Mouse (Mus musculus): Measurements from ENCODE around the gene Anxa1.

The Anxa1 gene

DNA sequence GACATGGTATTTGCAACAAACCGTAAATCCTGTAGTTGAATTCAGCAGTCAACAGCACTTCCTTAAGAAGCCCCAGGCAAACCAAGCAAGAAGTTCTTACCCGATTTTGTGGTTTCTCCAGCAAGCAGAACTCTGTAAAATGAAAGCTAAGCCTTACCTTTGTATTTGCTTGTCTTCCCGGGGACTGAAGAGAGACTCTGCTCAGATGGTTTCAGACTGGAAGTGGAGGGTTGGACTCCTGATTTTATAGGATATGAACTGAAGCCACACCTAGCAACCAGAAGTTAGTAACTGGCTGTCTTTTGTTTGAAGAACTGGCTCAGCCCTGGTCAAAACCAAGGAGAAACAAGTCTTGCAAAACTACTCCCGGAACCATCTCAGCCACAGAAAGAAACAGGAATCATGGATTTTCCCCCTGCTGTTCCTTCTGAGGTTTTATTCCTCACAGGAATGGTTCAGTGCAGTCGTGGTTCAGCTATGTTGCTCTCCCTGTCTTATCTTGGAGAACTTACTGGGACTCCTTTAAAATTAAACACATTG, at the start of gene Anxa1:
TSS of gene Anxa1 (minus strand) at position 490 of the 540 bp plus-strand sequence.
- DNase-seq = no peak

DNA sequence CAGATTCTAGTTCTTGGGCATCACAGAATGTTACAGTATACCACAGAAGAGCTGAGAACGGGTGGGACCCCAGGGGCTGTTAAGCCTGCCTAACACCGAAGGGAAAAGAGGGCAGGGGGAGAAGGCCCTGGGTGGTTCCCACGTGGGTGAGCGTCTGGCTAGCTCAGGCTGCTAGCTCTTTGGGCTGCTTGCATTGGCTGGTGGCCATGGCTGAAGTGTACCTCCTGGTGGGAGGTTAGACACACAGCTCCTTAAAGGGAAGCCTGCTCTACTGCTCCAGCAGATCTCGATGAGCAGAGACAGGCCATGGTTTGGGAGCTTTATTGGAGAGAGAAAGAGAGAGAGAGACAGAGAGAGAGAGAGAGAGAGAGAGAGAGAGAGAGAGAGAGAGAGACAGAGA, 46.3 kb upstream of the Anxa1 start:
- DNase-seq = no peak

GRCm38 (mm10) chr19:20434541-20434940, 43.8 kb upstream of the Anxa1 start:
- peak; percentile 75 for DNase-seq

- DNase-seq = no peak
Measured at GRCm38 (mm10) chr19:20433966-20434365, 43.2 kb upstream of the Anxa1 start.

GRCm38 (mm10) chr19:20426443-20427161, 35.9 kb upstream of the Anxa1 start:
- DNase-seq = no peak

GRCm38 (mm10) chr19:20411276-20411675, 20.5 kb upstream of the Anxa1 start:
- DNase-seq = no peak

- DNase-seq = no peak
Measured at GRCm38 (mm10) chr19:20409541-20410528, 19.1 kb upstream of the Anxa1 start.

DNA sequence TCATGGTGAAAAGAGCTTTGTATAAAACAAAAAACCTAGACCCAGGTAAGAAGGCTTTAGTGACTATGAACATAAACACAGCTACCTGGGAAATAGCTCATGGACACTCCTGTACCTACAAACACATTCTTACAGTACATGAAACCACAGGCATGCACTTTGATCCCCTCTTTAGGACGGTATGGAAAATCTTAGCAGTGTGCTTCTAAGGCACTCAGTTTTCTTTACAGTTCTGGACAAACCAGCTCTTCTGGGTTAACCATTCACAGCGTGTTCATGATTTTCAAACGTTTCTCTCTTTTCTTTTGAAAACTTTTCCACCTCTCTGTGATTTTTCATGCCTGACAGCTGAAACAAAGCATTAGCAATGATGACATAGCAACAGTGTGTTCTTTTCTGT, 15.7 kb upstream of the Anxa1 start:
- no peak for DNase-seq

DNA sequence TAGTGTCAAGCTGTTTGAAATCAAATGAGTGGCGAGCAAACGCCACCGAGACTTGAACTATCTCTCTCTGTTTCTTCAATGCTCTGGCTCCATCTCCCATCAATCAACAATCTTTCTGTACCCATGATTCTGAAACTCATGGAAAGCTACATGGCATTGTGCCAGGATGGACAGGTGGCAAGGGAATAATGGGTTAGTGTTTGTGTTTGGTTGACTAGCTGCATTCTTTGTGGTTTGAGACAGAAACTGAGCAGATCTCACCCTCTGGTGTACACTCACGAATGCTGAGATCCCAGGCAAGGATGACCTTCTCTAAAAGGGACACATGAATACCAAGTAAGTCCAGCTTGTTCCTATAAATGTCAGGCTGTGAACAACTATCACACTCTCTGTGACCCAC, 14.3 kb upstream of the Anxa1 start:
- no peak for DNase-seq

GRCm38 (mm10) chr19:20403740-20404139, 13.0 kb upstream of the Anxa1 start:
- no peak for DNase-seq

DNA sequence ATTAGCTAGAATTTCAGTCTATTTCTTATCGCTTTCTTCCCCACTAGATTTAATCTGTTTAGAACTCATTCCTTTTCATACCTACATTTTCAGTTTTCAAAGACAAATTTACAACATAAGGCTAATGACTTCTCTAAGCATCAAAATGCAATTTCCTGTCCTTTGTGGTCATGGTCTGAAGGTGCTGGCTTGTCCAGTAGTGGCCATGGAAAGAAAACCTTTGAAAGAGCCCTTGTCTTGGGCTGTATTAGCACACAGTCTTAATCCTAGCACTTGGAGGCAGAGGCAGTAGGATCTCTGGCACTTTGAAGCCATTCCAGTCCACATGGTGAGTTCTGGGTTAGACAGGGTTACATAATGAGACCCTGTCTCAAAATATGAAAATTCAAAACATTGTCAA, 12.5 kb upstream of the Anxa1 start:
- DNase-seq = no peak

DNA sequence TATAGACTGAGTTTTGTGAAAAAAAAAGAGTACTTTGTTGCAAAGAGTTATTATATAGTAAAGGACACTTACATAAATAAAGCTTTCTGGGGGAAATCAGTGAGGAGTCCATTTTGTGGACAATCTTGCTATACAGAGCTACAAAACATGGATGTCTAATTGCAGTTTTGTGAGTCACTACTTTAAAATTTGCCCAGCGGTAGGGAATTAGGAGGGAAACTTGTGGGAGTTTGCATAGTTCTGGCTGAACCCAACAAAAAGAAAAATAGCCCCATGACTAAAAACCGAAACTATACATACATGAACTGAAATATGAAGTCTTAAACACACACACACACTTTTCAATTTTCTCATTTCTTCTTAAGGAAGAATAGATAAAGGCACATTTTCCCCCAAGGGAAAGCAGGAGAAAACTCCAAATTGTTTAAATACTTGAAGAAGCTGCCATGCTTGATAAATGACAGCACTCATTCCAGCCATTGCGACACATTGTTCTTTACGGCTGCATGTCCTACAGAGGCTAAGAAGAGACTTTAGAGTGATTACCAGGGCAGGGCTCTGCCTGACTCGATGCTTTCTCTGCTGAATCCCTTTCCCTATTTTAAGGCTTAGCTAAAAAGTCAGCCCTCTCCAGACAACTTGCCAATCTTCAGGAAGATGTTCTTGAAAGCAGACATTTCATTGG, 11.9 kb upstream of the Anxa1 start:
- DNase-seq = no peak

DNA sequence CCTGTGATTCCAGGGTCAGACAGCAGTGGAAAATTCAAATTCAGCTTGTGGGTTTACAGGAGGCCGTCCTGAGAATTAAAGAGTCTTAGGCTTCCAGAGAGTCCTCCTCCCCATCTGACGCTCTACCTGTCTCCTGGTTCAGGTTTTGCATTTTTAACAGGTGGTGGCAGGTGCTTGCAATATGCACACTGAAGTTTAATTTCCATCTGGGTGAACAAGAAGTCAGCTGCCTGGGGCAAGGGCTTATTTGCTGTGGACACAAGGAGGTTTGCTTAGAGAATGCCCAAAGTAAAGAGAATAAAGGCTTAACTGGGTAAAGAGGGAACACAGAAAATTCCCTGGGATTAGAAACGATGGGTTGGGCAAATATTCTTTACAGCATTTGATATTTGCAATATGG, 11.2 kb upstream of the Anxa1 start:
- no peak for DNase-seq

- no peak for DNase-seq
Measured at GRCm38 (mm10) chr19:20399187-20399586, 8.4 kb upstream of the Anxa1 start.

GRCm38 (mm10) chr19:20397092-20397491, 6.3 kb upstream of the Anxa1 start:
- no peak for DNase-seq

DNA sequence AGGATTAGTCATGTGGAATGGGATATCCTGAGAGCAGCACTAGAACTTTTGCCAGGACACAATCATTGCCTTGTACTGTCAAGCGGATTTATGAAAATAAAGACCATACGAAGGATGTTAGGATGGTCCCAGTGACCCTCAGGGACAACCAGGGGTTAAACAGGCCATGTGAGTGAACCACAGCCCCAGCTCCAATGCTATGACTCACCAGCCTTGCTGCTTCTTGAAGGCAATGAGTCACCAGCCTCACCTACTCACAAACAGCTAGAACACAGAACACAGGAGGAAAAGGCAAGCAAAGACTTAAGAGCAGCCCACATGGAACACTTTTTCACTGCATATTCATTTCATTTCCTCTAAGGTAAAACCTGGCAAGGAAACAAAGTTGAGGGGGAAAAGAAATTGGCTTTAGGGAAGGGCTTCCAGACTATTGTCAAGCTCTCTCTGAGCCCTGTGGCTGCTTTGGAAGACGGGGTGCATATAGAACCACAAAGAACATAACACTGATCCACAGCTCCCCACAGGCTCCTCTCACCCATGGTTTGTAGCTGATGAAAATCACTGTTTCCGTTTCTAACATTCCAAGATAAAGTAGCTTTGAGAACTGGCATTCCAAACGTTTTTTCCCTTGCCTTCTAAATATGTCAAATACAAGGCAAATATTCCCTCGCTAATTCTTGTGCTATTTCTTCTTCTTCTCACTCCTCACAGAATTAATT, 3.0 kb upstream of the Anxa1 start:
- DNase-seq = no peak

GRCm38 (mm10) chr19:20389723-20390122, 1.0 kb downstream of the Anxa1 start:
- DNase-seq = no peak

DNA sequence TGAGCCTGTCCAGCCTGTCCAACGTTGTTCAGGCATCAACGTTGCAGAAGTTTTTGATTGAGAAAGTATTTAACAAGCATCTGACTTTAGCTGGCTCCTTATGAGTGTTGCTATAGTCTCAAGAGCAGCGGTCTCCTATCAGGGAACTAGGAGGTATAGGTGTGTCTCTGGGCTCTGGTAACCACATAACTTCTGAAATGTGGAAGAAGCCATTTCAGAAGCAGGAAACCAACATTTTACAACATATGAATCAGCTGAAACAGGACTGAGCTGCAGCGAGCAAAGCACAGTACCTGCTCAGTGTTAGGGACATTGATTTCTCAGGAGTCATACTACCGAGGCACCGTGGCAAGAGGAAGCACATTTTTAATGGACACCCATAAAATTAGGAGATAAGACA, 1.5 kb downstream of the Anxa1 start:
- no peak for DNase-seq

- DNase-seq = no peak
Measured at GRCm38 (mm10) chr19:20388276-20388675, 2.5 kb downstream of the Anxa1 start.

DNA sequence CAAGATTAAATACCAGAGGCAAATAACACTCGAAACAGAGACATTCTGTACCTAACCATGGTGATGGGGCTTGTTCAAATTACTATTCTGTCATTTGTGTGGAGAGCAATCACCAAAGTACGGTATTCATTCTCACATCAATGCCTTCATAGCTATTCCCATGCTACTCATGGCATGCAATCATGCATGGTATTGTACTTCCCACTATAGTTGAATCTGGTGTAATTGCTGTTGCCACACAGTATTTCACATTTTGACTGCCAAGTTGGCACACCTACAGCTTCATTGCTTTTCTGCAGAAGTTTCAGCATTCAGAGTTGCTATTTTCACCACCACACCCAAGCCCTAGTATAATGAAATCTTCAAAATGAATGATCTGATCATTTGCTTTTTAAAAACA, 4.4 kb downstream of the Anxa1 start:
- DNase-seq = no peak

- DNase-seq = no peak
Measured at GRCm38 (mm10) chr19:20385645-20386044, 5.1 kb downstream of the Anxa1 start.

GRCm38 (mm10) chr19:20381207-20381752, 9.5 kb downstream of the Anxa1 start:
- no peak for DNase-seq

All from embryo, embryonic 11 days (tissue).